Mouse (Mus musculus) heart, postnatal 0 days (tissue): ENCODE measurements at regions not wholly inside any gene's neighbourhood (a gene's known extent, or its start where the extent isn't known, plus 50 kb on each side); places are given as distances from the start of the nearest gene placed in this dataset.

Experiments
- CTCF ChIP-seq: IDR thresholded peaks from 2 replicates; pipeline ENCODE4 v1.5.1; 2016; ENCODE audit warnings: antibody characterized with exemption, control low read depth, low read depth
- EP300 ChIP-seq: IDR thresholded peaks from 2 replicates; pipeline ENCODE4 v1.6.1; 2016; ENCODE audit warnings: antibody characterized with exemption, low read depth

DNA sequence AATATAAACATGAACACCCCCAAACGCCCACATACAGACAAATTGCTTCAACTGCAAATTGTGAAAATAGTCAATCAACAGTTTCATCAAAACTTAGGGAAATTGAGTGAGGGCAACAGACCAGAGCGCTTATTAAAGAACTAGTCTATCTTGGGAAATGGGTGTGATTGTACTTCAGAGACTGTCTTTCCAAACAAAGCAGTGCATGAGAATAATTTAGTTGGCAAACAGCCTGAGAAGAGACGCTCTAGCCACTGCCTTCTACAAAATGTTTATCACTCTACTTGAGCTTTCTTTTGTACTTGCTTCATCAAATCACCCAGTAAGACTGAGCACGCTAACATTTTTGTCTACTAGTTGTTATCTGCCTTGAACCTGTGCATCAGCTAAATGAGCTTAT is 581.0 kb downstream of the Dach1 start:
- TF ChIP-seq EP300 (no peak), CTCF (no peak)
